Mouse (Mus musculus) heart, embryonic 16.5 days (tissue): ENCODE measurements around the gene Rhd. TPM values are rescaled to one million over a fixed set of nuclear protein-coding genes. Genes with fewer than 3 reads are reported as not detected.
A peak's percentile ranks its signal among the peaks of the same experiment; 100 is the strongest.

Experiments
- ATAC-seq: fragments of 200-750 bp; cut with Nextera tagmentation; replicated peaks from 2 replicates; pipeline ENCODE4 v1.8.0; 2017; ENCODE audit warnings: moderate number of reproducible peaks; ENCODE audit not compliant: insufficient read depth, low FRiP score; ENCODE audit errors: extremely low read depth
- H3K27ac ChIP-seq: fragments of 300-500 bp; sonication (generic); 2 replicates; pipeline ENCODE4 v1.5.1; 2014; ENCODE audit warnings: mild to moderate bottlenecking, low read length, control low read depth, moderate library complexity
- H3K27me3 ChIP-seq: fragments of 300-500 bp; sonication (generic); 2 replicates; pipeline ENCODE4 v1.6.1; 2014; ENCODE audit warnings: low read length, mixed read lengths; ENCODE audit not compliant: control insufficient read depth, insufficient read depth
- H3K36me3 ChIP-seq: fragments of 300-500 bp; sonication (generic); 2 replicates; pipeline ENCODE4 v1.6.1; 2014; ENCODE audit not compliant: control insufficient read depth, insufficient read depth
- H3K4me1 ChIP-seq: fragments of 300-500 bp; sonication (generic); 2 replicates; pipeline ENCODE4 v1.6.1; 2014; ENCODE audit warnings: low read length, mixed read lengths; ENCODE audit not compliant: control insufficient read depth, insufficient read depth
- H3K4me2 ChIP-seq: fragments of 300-500 bp; sonication (generic); 2 replicates; pipeline ENCODE4 v1.6.1; 2014; ENCODE audit warnings: low read depth, mild to moderate bottlenecking, control low read depth, low read length
- H3K4me3 ChIP-seq: fragments of 300-500 bp; sonication (generic); 2 replicates; pipeline ENCODE4 v1.5.1; 2014; ENCODE audit warnings: mild to moderate bottlenecking, control low read depth, low read length
- H3K9ac ChIP-seq: fragments of 300-500 bp; sonication (generic); 2 replicates; pipeline ENCODE4 v1.6.1; 2014; ENCODE audit warnings: low read length, control low read depth
- H3K9me3 ChIP-seq: fragments of 300-500 bp; sonication (generic); replicated peaks from 2 replicates; pipeline ENCODE4 v1.6.1; 2016; ENCODE audit warnings: low read length; ENCODE audit not compliant: control insufficient read depth
- WGBS: fragments of 180-500 bp; shearing (Covaris S2); extraction: QIAGEN DNeasy Blood & Tissue Kit; methylation state at CpG from one replicate; pipeline ENCODE4 v1.1.7; 2014; 5-methylcytosine and 5-hydroxymethylcytosine counted together
- polyA plus RNA-seq: library from polyadenylated mRNA; unstranded; fragments of >200 nt; fragmentation: Nextera tagmentation; extraction: Ambion mirVana; gene quantifications from 2 replicates; pipeline ENCODE4 v1.2.1, GENCODE M21; 2015

Gene Rhd
- polyA plus RNA-seq, 1 experiment from 2014 or later = 4.3 TPM

- WGBS = 57% methylated on average over 5 of the region's 5 CpGs
- Histone ChIP-seq H3K27ac (no peak overlapping the region), H3K36me3 (peaks cover 32% of the 10 kb centered on the region), H3K4me3 (no peak overlapping the region), H3K27me3 (no peaks in the 10 kb centered on the region), H3K9me3 (no peaks in the 10 kb centered on the region), H3K9ac (no peak overlapping the region), H3K4me1 (peaks cover 25% of the 10 kb centered on the region), H3K4me2 (no peak overlapping the region)
- no peak for ATAC-seq
Measured at GRCm38 (mm10) chr4:134927815-134928463, 63.6 kb downstream of the Rhd start.

GRCm38 (mm10) chr4:134928464-134928836, 64.1 kb downstream of the Rhd start:
- no peak overlapping the region for H3K4me3 ChIP-seq
- WGBS = 80% methylated on average over 1 of the region's 1 CpGs
- H3K27ac ChIP-seq = no peak overlapping the region

GRCm38 (mm10) chr4:134929536-134929935, 65.2 kb downstream of the Rhd start:
- Histone ChIP-seq H3K9me3 (no peaks in the 10 kb centered on the region), H3K4me1 (peaks cover 25% of the 10 kb centered on the region), H3K27me3 (no peaks in the 10 kb centered on the region), H3K9ac (no peak overlapping the region), H3K27ac (no peak overlapping the region), H3K36me3 (peaks cover 44% of the 10 kb centered on the region), H3K4me3 (no peak overlapping the region), H3K4me2 (no peak overlapping the region)
- no peak for ATAC-seq
- 78% methylated on average over 4 of the region's 4 CpGs for WGBS

More at GRCm38 (mm10) chr4:134928464-134928836, 64.1 kb downstream of the Rhd start:
- H3K4me2 ChIP-seq = no peak overlapping the region
- H3K4me1 ChIP-seq = peaks cover 25% of the 10 kb centered on the region
- no peaks in the 10 kb centered on the region for H3K27me3 ChIP-seq
- H3K9me3 ChIP-seq = no peaks in the 10 kb centered on the region
- H3K36me3 ChIP-seq = peaks cover 35% of the 10 kb centered on the region
- H3K9ac ChIP-seq = no peak overlapping the region
- no peak for ATAC-seq

GRCm38 (mm10) chr4:134930190-134930589, 65.9 kb downstream of the Rhd start:
- H3K27me3 ChIP-seq = no peaks in the 10 kb centered on the region
- H3K9me3 ChIP-seq = no peaks in the 10 kb centered on the region
- H3K36me3 ChIP-seq = peaks cover 49% of the 10 kb centered on the region
- H3K4me1 ChIP-seq = peaks cover 24% of the 10 kb centered on the region
- no peak; the same call in 1 of the 2 replicates for ATAC-seq
- peak overlapping the region; percentile 53 for H3K9ac ChIP-seq
- 18% methylated on average over 9 of the region's 9 CpGs for WGBS
- peak overlapping the region; percentile 66 for H3K27ac ChIP-seq
- H3K4me3 ChIP-seq = peak overlapping the region; percentile 86
- H3K4me2 ChIP-seq = peak overlapping the region; percentile 66

- H3K4me1 ChIP-seq = peaks cover 17% of the 10 kb centered on the region
- peaks cover 49% of the 10 kb centered on the region for H3K36me3 ChIP-seq
- H3K4me2 ChIP-seq = peak within 1 kb of the TSS; percentile 87
- ATAC-seq = peak; percentile 94
- H3K27ac ChIP-seq = peak within 1 kb of the TSS; percentile 81
- no peaks in the 10 kb centered on the region for H3K9me3 ChIP-seq
- H3K4me3 ChIP-seq = peak within 1 kb of the TSS; percentile 86
- H3K9ac ChIP-seq = peak within 1 kb of the TSS; percentile 87
- under 1% methylated on average over 68 of the region's 68 CpGs for WGBS
- no peaks in the 10 kb centered on the region for H3K27me3 ChIP-seq
Measured at GRCm38 (mm10) chr4:134930684-134931481, 66.5 kb downstream of the Rhd start, which contains the start of gene Syf2. TSS of gene Syf2 (plus strand) at chr4:134930898.

- H3K9me3 ChIP-seq = no peaks in the 10 kb centered on the region
- peaks cover 37% of the 10 kb centered on the region for H3K36me3 ChIP-seq
- 33% methylated on average over 17 of the region's 17 CpGs for WGBS
- H3K4me2 ChIP-seq = peak overlapping the region; percentile 52
- peak; percentile 84 for ATAC-seq
- H3K27ac ChIP-seq = peak overlapping the region; percentile 86
- H3K4me1 ChIP-seq = peaks cover 7% of the 10 kb centered on the region
- H3K4me3 ChIP-seq = peak overlapping the region; percentile 5
- no peaks in the 10 kb centered on the region for H3K27me3 ChIP-seq
- peak overlapping the region; percentile 56 for H3K9ac ChIP-seq
Measured at GRCm38 (mm10) chr4:134937240-134938176, 73.2 kb downstream of the Rhd start.

GRCm38 (mm10) chr4:134939900-134940299, 75.6 kb downstream of the Rhd start:
- Histone ChIP-seq H3K27ac (no peak overlapping the region), H3K9ac (no peak overlapping the region), H3K9me3 (no peaks in the 10 kb centered on the region), H3K27me3 (0 out of 2 replicates have a peak, but pooled peaks cover 3% of the 10 kb centered on the region), H3K4me1 (peaks cover 7% of the 10 kb centered on the region), H3K36me3 (peaks cover 20% of the 10 kb centered on the region), H3K4me3 (no peak overlapping the region), H3K4me2 (0 out of 2 replicates have a peak overlapping the region, but pooled peaks have one; percentile 10)
- no peak for ATAC-seq
- 63% methylated on average over 9 of the region's 9 CpGs for WGBS

- 39% methylated on average over 27 of the region's 27 CpGs for WGBS
- ATAC-seq = no peak
- Histone ChIP-seq H3K27ac (no peak overlapping the region), H3K4me3 (no peak overlapping the region), H3K9me3 (no peaks in the 10 kb centered on the region), H3K27me3 (peaks cover 9% of the 10 kb centered on the region), H3K4me1 (peaks cover 6% of the 10 kb centered on the region), H3K9ac (no peak overlapping the region; the same call in 1 of the 2 replicates), H3K4me2 (no peak overlapping the region; the same call in 1 of the 2 replicates), H3K36me3 (no peaks in the 10 kb centered on the region)
Measured at GRCm38 (mm10) chr4:134943758-134944538, 79.6 kb downstream of the Rhd start.
